Mouse (Mus musculus) hindbrain, embryonic 10.5 days (tissue): ENCODE measurements at regions not wholly inside any gene's neighbourhood (a gene's known extent, or its start where the extent isn't known, plus 50 kb on each side); places are given as distances from the start of the nearest gene placed in this dataset.

Experiments
- DNase-seq: peaks from one replicate; pipeline ENCODE4 v3.0.0-alpha.2; 2017; ENCODE audit warnings: low spot score
- H3K27ac ChIP-seq: fragments of 300-500 bp; sonication (generic); 2 replicates; pipeline ENCODE4 v1.5.1; 2016; ENCODE audit warnings: mild to moderate bottlenecking, moderate library complexity
- H3K27me3 ChIP-seq: fragments of 300-500 bp; sonication (generic); 2 replicates; pipeline ENCODE4 v1.6.1; 2016; ENCODE audit warnings: mild to moderate bottlenecking; ENCODE audit not compliant: poor library complexity, insufficient read depth, severe bottlenecking
- H3K36me3 ChIP-seq: fragments of 300-500 bp; sonication (generic); 2 replicates; pipeline ENCODE4 v1.6.1; 2016; ENCODE audit warnings: mild to moderate bottlenecking, moderate library complexity
- H3K4me1 ChIP-seq: fragments of 300-500 bp; sonication (generic); replicated peaks from 2 replicates; pipeline ENCODE4 v1.6.1; 2016; ENCODE audit warnings: mild to moderate bottlenecking
- H3K4me3 ChIP-seq: fragments of 300-500 bp; sonication (generic); 2 replicates; pipeline ENCODE4 v1.5.1; 2016; ENCODE audit warnings: mild to moderate bottlenecking, moderate library complexity
- H3K9me3 ChIP-seq: fragments of 300-500 bp; sonication (generic); 2 replicates; pipeline ENCODE4 v1.6.1; 2016; ENCODE audit warnings: mild to moderate bottlenecking, moderate library complexity
- WGBS: fragments of 180-500 bp; shearing (Covaris S2); methylation state at CpG from one replicate; pipeline ENCODE4 v1.1.7; 2016; 5-methylcytosine and 5-hydroxymethylcytosine counted together

DNA sequence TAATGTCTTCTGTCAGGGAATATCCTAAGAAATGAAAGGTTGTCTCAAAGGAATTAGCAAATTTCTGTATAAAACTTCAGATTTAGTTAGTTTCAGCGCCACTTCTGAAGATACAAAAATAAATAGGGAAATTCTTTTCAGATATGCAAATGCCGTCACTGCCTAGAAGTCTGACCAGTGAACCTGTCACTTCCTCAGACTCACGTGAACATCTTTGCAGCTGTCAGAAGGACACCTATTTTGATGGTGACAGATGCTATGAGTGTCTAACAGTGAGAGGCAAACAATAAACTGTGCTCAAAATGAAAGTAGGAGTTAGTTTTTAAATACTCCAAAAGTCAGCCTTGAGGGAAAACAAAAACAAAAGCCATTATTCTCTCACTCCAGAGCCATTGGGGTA lies 57.5 kb upstream of the Igf1r start:
- no peak overlapping the region for H3K4me3 ChIP-seq
- H3K4me1 ChIP-seq = no peaks in the 10 kb centered on the region
- no peaks in the 10 kb centered on the region for H3K27me3 ChIP-seq
- no peaks in the 10 kb centered on the region for H3K36me3 ChIP-seq
- H3K9me3 ChIP-seq = no peaks in the 10 kb centered on the region
- no peak overlapping the region for H3K27ac ChIP-seq
- DNase-seq = no peak
- 82% methylated on average over 3 of the region's 3 CpGs for WGBS

DNA sequence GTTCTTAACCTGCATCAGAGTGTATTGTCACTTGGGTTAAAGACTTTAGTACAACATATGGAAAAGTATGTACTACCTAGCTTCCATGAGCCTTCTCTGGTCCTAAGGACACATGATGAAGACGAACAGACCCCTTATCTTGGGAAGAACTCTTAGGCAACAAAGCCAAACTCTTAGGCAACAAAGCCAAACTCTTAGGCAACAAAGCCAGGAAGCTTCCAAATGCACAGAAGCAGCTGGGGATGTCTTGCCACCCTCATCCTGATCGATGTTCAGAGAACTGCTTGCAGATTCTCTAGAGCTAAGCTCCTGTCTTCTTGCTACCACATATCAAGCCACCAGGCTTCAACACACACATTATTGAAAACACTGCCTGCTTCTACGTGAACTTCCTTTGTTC lies 59.7 kb upstream of the Igf1r start:
- Histone ChIP-seq H3K4me1 (no peaks in the 10 kb centered on the region), H3K27me3 (no peaks in the 10 kb centered on the region), H3K4me3 (no peak overlapping the region), H3K9me3 (no peaks in the 10 kb centered on the region), H3K27ac (no peak overlapping the region; the same call in 1 of the 2 replicates), H3K36me3 (no peaks in the 10 kb centered on the region)
- DNase-seq = no peak
- 80% methylated on average over 3 of the region's 3 CpGs for WGBS

DNA sequence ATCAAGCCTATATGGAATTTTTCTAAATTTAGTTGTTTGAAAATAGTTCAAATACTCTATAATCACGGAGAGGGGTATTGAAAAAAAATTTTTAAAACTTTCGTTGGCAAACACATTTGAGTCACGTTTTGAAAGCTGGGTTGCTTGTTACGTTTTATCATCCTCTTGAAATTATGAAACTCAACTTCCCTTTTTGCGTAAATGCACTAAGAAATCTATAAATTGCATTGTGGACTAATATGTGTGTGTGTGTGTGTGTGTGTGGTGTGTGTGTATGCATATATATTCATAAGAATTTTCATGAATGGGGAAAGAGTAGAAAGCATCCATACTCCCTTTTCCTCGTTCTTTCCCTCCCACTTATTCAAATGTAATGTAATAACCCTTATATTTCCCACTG lies 69.6 kb upstream of the Igf1r start:
- Histone ChIP-seq H3K9me3 (no peaks in the 10 kb centered on the region), H3K4me1 (no peaks in the 10 kb centered on the region), H3K36me3 (no peaks in the 10 kb centered on the region), H3K27ac (no peak overlapping the region), H3K4me3 (no peak overlapping the region), H3K27me3 (0 out of 2 replicates have a peak, but pooled peaks cover 3% of the 10 kb centered on the region)
- WGBS = 91% methylated on average over 6 of the region's 6 CpGs
- no peak for DNase-seq

DNA sequence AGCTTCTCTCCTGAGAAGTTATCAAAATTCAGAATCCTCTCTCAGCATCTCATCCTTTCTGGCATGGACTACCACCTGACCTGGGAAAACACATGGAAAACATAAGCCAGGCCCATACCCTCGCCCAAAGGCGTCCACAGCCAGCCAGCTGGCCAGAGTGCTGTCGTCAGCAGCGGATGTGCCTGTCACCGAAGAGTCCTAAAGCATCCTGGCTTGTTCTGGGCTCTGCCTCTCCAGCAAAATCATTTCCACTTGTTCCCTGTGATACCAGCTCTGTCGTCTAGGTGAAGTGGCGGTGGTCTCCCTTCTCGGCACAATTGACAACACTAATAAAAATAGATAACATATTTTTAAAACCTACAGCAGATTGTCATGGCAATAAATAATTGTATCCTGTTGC lies 70.0 kb upstream of the Igf1r start:
- no peaks in the 10 kb centered on the region for H3K4me1 ChIP-seq
- DNase-seq = no peak
- no peaks in the 10 kb centered on the region for H3K36me3 ChIP-seq
- H3K27me3 ChIP-seq = 0 out of 2 replicates have a peak, but pooled peaks cover 3% of the 10 kb centered on the region
- no peak overlapping the region for H3K4me3 ChIP-seq
- H3K27ac ChIP-seq = no peak overlapping the region
- 82% methylated on average over 8 of the region's 8 CpGs for WGBS
- H3K9me3 ChIP-seq = no peaks in the 10 kb centered on the region

DNA sequence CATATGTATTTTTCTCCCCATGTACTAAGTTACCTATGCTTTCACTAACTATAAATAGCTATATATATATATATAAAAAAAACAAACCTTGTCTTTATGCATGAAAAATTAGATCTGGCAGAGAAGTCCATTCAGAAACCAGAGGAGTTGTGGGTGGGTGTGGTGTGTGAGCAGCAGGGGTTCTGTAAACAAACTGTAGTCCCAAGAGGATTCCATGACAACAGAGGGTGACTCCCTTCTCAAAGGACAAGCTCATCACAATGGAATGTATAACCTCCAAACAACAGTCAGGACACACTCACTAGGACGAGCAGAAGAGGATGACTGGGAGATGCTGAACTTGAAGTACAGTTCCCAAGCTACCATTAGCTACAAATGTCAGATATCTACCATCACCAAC lies 74.4 kb upstream of the Igf1r start:
- Histone ChIP-seq H3K4me1 (no peaks in the 10 kb centered on the region), H3K4me3 (no peak overlapping the region), H3K27me3 (0 out of 2 replicates have a peak, but pooled peaks cover 3% of the 10 kb centered on the region), H3K36me3 (no peaks in the 10 kb centered on the region), H3K27ac (no peak overlapping the region), H3K9me3 (no peaks in the 10 kb centered on the region)
- WGBS = 42% methylated on average over 1 of the region's 1 CpGs
- DNase-seq = no peak

DNA sequence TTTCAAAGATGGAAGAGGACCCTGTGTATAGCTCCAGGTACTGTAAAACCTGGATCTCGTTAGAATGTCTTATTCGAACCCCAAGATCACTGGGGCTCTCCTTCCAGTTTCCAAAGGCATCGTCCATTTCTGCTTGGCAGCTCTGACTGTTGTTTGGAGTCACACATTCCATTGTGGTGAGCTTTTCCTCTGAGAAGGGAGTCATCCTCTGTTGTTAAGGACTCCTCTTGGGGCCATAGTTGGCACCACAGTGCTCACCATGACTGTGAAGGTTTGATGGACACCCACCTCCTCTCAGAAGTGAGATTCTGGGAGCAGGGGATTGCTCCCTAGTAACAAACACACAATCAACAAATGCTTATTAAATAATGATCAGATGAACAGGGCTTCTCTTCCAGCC lies 75.0 kb upstream of the Igf1r start:
- Histone ChIP-seq H3K36me3 (no peaks in the 10 kb centered on the region), H3K4me1 (no peaks in the 10 kb centered on the region), H3K27ac (no peak overlapping the region), H3K4me3 (no peak overlapping the region), H3K27me3 (0 out of 2 replicates have a peak, but pooled peaks cover 3% of the 10 kb centered on the region), H3K9me3 (no peaks in the 10 kb centered on the region)
- 90% methylated on average over 3 of the region's 3 CpGs for WGBS
- no peak for DNase-seq

DNA sequence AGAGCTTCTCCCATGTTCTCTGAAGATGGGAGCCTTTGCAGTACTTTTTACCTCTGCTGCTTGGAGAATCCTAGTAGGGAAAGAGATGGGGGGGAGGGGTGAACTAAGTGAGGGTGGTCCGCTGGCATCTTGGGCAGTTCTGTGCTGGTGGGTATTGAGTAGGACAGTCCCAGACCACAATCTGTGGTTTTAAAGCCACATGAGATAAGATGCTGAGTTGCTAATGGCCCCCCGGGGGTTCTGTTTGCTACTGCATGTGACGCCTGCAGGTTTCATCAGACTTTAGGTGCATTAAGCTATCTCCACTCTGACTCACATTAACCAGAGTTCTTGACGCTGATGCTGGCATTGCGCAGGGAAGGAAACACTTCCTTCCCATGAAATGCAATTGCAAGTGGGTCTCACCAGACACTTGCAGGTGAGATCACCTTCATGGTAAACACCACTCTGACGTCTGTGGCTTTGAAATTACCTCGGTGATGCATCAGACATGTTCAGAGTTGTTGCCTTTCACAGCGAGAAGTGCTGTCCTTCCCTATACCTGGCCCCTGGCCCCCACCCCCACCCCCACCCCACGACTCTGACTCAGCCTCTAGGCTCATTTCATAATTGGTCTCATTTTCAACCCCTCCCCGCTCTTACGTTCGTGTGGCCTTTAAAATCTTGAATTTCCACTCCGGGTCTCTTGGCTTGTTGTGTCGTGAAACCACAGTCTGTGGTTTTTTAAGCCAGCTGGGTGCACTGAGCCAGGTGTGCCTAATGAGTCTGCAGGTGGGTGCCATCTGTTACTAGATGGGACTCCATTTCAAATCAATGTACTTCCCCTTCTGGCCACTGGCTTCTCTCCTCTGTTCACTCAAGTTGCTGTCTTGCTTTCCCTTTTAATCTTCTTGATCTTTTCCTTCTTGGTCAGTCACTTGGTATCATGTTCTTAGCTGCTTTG lies 94.8 kb upstream of the Synm start:
- H3K27ac ChIP-seq = no peak overlapping the region
- H3K9me3 ChIP-seq = no peaks in the 10 kb centered on the region
- H3K36me3 ChIP-seq = no peaks in the 10 kb centered on the region
- no peak overlapping the region for H3K4me3 ChIP-seq
- peaks cover 4% of the 10 kb centered on the region; the same call in 1 of the 2 replicates for H3K4me1 ChIP-seq
- 71% methylated on average over 14 of the region's 14 CpGs for WGBS
- H3K27me3 ChIP-seq = 0 out of 2 replicates have a peak, but pooled peaks cover 6% of the 10 kb centered on the region
- DNase-seq = no peak

DNA sequence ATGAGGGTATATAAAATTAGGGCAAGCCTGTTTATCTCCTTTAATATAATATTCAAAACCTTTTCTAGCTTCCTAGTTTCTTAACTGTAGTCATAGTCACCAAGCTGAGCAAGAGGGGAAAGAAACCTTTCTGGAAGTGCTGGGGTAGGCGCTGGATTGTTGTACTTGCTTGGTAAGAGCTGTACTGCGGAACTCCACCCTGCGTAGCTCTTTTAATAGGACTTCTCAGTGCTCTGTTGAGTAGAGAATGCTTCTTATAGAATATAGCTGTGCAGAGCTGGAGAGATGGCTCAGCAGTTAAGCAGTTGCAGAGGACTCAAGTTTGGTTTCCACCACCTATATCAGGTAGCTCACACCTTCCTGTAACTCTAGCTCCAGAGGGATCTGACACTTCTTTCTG lies 93.3 kb upstream of the Synm start:
- Histone ChIP-seq H3K4me1 (peaks cover 17% of the 10 kb centered on the region), H3K4me3 (no peak overlapping the region), H3K9me3 (no peaks in the 10 kb centered on the region), H3K36me3 (no peaks in the 10 kb centered on the region), H3K27ac (no peak overlapping the region), H3K27me3 (peaks cover 14% of the 10 kb centered on the region)
- 97% methylated on average over 3 of the region's 3 CpGs for WGBS
- no peak for DNase-seq

DNA sequence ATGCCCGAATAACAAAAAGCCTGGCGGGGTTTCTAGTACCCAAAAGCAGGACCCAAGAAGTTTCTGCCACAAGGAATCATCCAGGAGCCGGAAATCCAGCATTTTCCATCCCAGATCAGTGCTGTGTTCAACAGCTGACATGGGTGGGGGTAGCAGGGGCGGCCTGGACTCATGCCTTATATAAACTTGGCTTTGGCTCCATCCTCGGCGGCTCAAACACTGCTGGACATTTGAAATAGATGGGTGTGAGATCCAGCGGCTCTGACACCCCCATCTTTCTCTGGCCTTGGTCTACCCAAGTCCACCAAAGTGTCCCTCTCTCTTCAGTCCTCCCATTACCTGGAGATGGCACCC lies 89.9 kb upstream of the Synm start:
- Histone ChIP-seq H3K9me3 (no peaks in the 10 kb centered on the region), H3K27me3 (peaks cover 33% of the 10 kb centered on the region), H3K27ac (peak overlapping the region; percentile 89), H3K4me3 (peak overlapping the region; percentile 65), H3K4me1 (peaks cover 31% of the 10 kb centered on the region), H3K36me3 (no peaks in the 10 kb centered on the region)
- 10% methylated on average over 7 of the region's 7 CpGs for WGBS
- DNase-seq = no peak

DNA sequence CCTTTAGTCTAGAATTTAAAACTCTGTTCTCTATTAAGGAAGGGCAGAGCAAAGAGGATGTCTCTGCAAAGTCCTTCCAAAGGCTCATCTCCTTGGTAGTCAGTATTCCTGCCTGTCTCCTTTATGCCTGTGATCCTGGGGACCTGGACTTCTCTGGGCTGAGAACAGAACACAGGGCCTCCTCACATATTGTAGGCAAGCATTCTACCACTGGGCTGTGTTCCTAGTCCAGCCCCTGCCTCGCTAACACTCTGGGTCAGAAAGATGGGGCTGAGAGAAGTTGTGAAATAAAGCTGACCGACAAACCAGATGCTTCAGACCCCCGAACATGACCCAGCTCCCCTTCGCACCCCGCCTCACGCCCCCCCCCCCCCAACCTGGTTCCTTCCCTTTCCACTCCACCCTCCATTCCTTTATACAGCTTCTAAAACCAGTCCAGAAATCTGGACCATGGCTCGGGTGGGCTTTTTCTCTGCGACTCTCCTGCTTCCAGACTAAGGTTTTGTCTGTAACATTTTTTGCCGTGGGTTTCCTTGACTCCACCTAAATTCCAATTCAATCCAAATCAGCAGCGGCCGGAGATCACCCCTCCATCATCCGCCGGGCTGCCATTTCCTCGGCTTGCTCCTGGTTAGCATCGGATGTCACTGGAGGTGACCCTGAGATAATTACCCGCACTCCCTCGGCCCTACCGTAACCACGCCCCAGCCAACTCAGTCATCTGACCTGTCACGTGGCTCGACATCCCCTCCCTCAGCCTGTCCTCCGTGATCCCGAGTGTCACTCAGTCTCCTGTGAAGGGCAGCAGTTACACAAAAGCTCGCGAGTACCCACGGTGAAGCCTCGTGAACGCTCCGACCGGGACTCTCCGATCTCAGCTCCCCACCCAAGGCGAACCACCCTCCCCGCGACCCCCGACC lies 89.3 kb upstream of the Synm start:
- H3K27me3 ChIP-seq = peaks cover 33% of the 10 kb centered on the region
- 3% methylated on average over 35 of the region's 35 CpGs for WGBS
- H3K27ac ChIP-seq = peak overlapping the region; percentile 89
- no peaks in the 10 kb centered on the region for H3K9me3 ChIP-seq
- no peaks in the 10 kb centered on the region for H3K36me3 ChIP-seq
- H3K4me3 ChIP-seq = peak overlapping the region; percentile 65
- DNase-seq = peak; percentile 86
- H3K4me1 ChIP-seq = peaks cover 31% of the 10 kb centered on the region

DNA sequence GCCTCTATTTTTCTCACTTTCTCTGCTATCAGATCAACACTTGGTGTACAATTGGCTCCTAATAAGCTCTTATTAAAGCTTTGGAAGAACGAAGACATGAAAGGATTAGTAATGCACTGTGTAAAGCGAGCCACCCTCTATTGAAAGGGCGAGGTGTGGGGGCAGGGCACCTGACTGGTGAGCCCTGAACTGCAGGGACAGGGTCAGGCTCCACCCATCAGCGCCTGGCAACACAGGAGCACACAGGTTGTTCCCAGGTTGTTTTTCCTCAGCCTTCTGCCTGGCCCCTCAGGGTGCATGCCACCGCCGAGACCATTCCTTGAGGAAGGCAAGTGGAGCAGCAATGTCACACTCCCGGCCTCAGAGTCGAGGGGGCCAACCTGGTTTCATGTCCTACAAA lies 87.3 kb upstream of the Synm start:
- Histone ChIP-seq H3K27ac (no peak overlapping the region), H3K4me1 (peaks cover 31% of the 10 kb centered on the region), H3K27me3 (peaks cover 33% of the 10 kb centered on the region), H3K4me3 (no peak overlapping the region), H3K9me3 (no peaks in the 10 kb centered on the region), H3K36me3 (no peaks in the 10 kb centered on the region)
- DNase-seq = no peak
- WGBS = 6% methylated on average over 8 of the region's 8 CpGs

DNA sequence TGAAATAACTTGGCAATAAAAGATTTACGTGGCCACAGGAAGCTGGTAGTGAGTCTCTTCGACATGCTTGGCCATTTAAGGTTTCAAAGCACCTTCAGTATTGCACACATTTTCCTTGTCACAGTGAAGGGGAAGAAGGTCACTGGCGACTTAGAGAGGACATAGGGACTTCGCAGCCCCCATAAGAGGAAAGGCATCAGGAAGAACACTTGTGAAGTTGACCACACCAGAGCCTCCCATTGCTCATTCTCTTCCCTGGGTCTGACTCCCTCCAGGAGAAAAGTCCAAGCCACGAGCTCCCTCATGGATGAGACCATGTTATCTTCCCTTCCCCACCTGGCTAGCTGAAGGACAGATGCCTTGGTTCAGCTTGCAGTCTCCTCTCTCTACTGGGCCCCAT lies 77.4 kb upstream of the Synm start:
- Histone ChIP-seq H3K27ac (no peak overlapping the region), H3K4me3 (no peak overlapping the region), H3K36me3 (no peaks in the 10 kb centered on the region), H3K4me1 (no peaks in the 10 kb centered on the region; the same call in 1 of the 2 replicates), H3K27me3 (no peaks in the 10 kb centered on the region), H3K9me3 (no peaks in the 10 kb centered on the region; the same call in 1 of the 2 replicates)
- DNase-seq = no peak
- WGBS = 88% methylated on average over 5 of the region's 5 CpGs
